Mouse (Mus musculus) retina, postnatal 1 day (tissue): Measurements from ENCODE around the gene Wdr86.
A peak's percentile ranks its signal among the peaks of the same experiment; 100 is the strongest.
"Not testable (repeated sequence)": the region's sequence is repeated elsewhere in the genome, so short reads cannot be mapped to it uniquely, and the experiment has no call there.

Experiments used
- DNase-seq: peaks from one replicate; pipeline ENCODE4 v3.0.0-alpha.2; 2012

Wdr86 gene

GRCm38 (mm10) chr5:24730986-24731385 is 459 bp upstream of the Wdr86 start:
- DNase-seq: peak; percentile 36

- DNase-seq: peak; percentile 43
Observed at GRCm38 (mm10) chr5:24729797-24730487, 585 bp downstream of the Wdr86 start.

- DNase-seq: peak; percentile 76
Observed at GRCm38 (mm10) chr5:24726901-24727836, 3.4 kb downstream of the Wdr86 start.

- DNase-seq: no peak
Observed at GRCm38 (mm10) chr5:24725897-24726296, 4.6 kb downstream of the Wdr86 start.

- DNase-seq: no peak
Observed at GRCm38 (mm10) chr5:24724805-24725204, 5.7 kb downstream of the Wdr86 start.

GRCm38 (mm10) chr5:24724270-24724634 is 6.3 kb downstream of the Wdr86 start:
- DNase-seq: no peak

GRCm38 (mm10) chr5:24723527-24724269 is 6.8 kb downstream of the Wdr86 start:
- no peak for DNase-seq

- DNase-seq: no peak
Observed at GRCm38 (mm10) chr5:24719852-24720251, 10.7 kb downstream of the Wdr86 start.

- no peak for DNase-seq
Observed at GRCm38 (mm10) chr5:24718076-24718475, 12.5 kb downstream of the Wdr86 start.

- no peak for DNase-seq
Observed at GRCm38 (mm10) chr5:24713987-24714386, 16.5 kb downstream of the Wdr86 start.

- no peak for DNase-seq
Observed at GRCm38 (mm10) chr5:24713199-24713598, 17.3 kb downstream of the Wdr86 start.

- DNase-seq: no peak
Observed at GRCm38 (mm10) chr5:24711615-24712014, 18.9 kb downstream of the Wdr86 start.

- DNase-seq: peak; percentile 55
Observed at GRCm38 (mm10) chr5:24709962-24710361, 20.6 kb downstream of the Wdr86 start.

GRCm38 (mm10) chr5:24704615-24705014 is 25.9 kb downstream of the Wdr86 start:
- no peak for DNase-seq

- no peak for DNase-seq
Observed at GRCm38 (mm10) chr5:24701271-24701670, 29.3 kb downstream of the Wdr86 start.

GRCm38 (mm10) chr5:24696704-24697103 is 33.8 kb downstream of the Wdr86 start:
- DNase-seq: no peak

GRCm38 (mm10) chr5:24687696-24688095 is 42.8 kb downstream of the Wdr86 start:
- no peak for DNase-seq

GRCm38 (mm10) chr5:24686671-24687420 is 43.7 kb downstream of the Wdr86 start:
- not testable (repeated sequence) for DNase-seq

GRCm38 (mm10) chr5:24686176-24686575 is 44.4 kb downstream of the Wdr86 start:
- DNase-seq: no peak

GRCm38 (mm10) chr5:24685366-24686093 is 45.0 kb downstream of the Wdr86 start, which contains the start of gene Nub1:
Gene Nub1, plus strand, starts transcription at chr5:24685532.
- DNase-seq: peak; percentile 100

- DNase-seq: peak; percentile 19
Observed at GRCm38 (mm10) chr5:24684578-24685365, 45.8 kb downstream of the Wdr86 start.
